ENCODE assay signal across 9 mouse cellular contexts in genomic region chr6:87582456-87582855, GRCm38 (mm10). TPM values are rescaled to one million over a fixed set of nuclear protein-coding genes. Genes with fewer than 3 reads are reported as not detected.
DNase-seq lines count a peak whose midpoint lies in the region; ATAC-seq and TF ChIP-seq lines count a peak whose summit lies in the region.
"Had no signal": no experiment of that assay in that cellular context is flagged by ENCODE, and none has a peak within 500 bp of the region (broad histone marks: within the 10 kb centered on the region; RNA-seq: fewer than 3 reads in every experiment).

No protein-coding gene starts in this region.

- WGBS in lung, postnatal 0 days, result 16% methylated on average over 6 of the region's 6 CpGs
- WGBS in midbrain, embryonic 16.5 days, result 82% methylated on average over 6 of the region's 6 CpGs

- peaks cover 84% of the 10 kb centered on the region for H3K4me1 ChIP-seq in erythroblast, embryonic 14.5 days (ENCODE audit: control insufficient read depth)
- no peaks in the 10 kb centered on the region for H3K4me1 ChIP-seq in lung, postnatal 0 days (ENCODE audit: insufficient read depth, low read depth, low read length)
- no peaks in the 10 kb centered on the region for H3K4me1 ChIP-seq in midbrain, embryonic 16.5 days (ENCODE audit: control insufficient read depth, insufficient read depth, low read length)
- H3K4me1 ChIP-seq: embryonic facial prominence, embryonic 12.5 days had no signal

- ATAC-seq in lung, postnatal 0 days, result peak; percentile 98
- ATAC-seq in midbrain, embryonic 16.5 days, result no peak

- H3K4me2 ChIP-seq in lung, postnatal 0 days (replicated peaks; ENCODE audit: low read depth, low read length), result no peak overlapping the region
- H3K4me2 ChIP-seq in midbrain, embryonic 16.5 days (ENCODE audit: low read length), result no peak overlapping the region
- H3K4me2 ChIP-seq: embryonic facial prominence, embryonic 12.5 days had no signal

- no peak for TF ChIP-seq CTCF in lung, postnatal 0 days (IDR thresholded peaks at IDR 0.05)

- H3K9me3 ChIP-seq in erythroblast, embryonic 14.5 days (ENCODE audit: control insufficient read depth, low read length), result no peaks in the 10 kb centered on the region
- no peaks in the 10 kb centered on the region for H3K9me3 ChIP-seq in lung, postnatal 0 days (ENCODE audit: low read length)
- no peaks in the 10 kb centered on the region for H3K9me3 ChIP-seq in midbrain, embryonic 16.5 days (replicated peaks; ENCODE audit: control insufficient read depth, low read length, poor library complexity, severe bottlenecking)
- H3K9me3 ChIP-seq: embryonic facial prominence, embryonic 12.5 days had no signal

- H3K36me3 ChIP-seq in erythroblast, embryonic 14.5 days (ENCODE audit: control insufficient read depth), result peaks cover 78% of the 10 kb centered on the region
- no peaks in the 10 kb centered on the region for H3K36me3 ChIP-seq in lung, postnatal 0 days (ENCODE audit: insufficient read depth, low read length)
- no peaks in the 10 kb centered on the region for H3K36me3 ChIP-seq in midbrain, embryonic 16.5 days (ENCODE audit: control insufficient read depth, insufficient read depth, low read length)
- H3K36me3 ChIP-seq: embryonic facial prominence, embryonic 12.5 days had no signal

- H3K9ac ChIP-seq in lung, postnatal 0 days (replicated peaks; ENCODE audit: low read depth), result no peak overlapping the region
- no peak overlapping the region for H3K9ac ChIP-seq in midbrain, embryonic 16.5 days (ENCODE audit: low read depth, low read length)
- H3K9ac ChIP-seq: embryonic facial prominence, embryonic 12.5 days had no signal

- H3K27ac ChIP-seq in lung, postnatal 0 days (ENCODE audit: low read length), result peak overlapping the region; percentile 64; the same call in 1 of the 2 replicates
- H3K27ac ChIP-seq in midbrain, embryonic 16.5 days (ENCODE audit: low read length), result no peak overlapping the region
- H3K27ac ChIP-seq: embryonic facial prominence, embryonic 12.5 days had no signal

- intact Hi-C loops in left cerebral cortex, postnatal 4 days (cut with DNase I), result no loop called here

- H3K4me3 ChIP-seq in erythroblast, embryonic 14.5 days (replicated peaks), result peak overlapping the region; percentile 54
- H3K4me3 ChIP-seq in lung, postnatal 0 days (ENCODE audit: low read depth, low read length), result no peak overlapping the region
- H3K4me3 ChIP-seq in midbrain, embryonic 16.5 days (ENCODE audit: low read depth, low read length), result no peak overlapping the region
- H3K4me3 ChIP-seq: embryonic facial prominence, embryonic 12.5 days had no signal

- TF ChIP-seq EP300 in lung, postnatal 0 days (IDR thresholded peaks at IDR 0.05), result peak; percentile 79

- peak; percentile 19 for DNase-seq in adrenal gland, postnatal 10 days
- DNase-seq in adrenal gland, adult 8-10 months, result no peak
- DNase-seq in heart, postnatal 4 days, result peak; percentile 71
- DNase-seq in lung, postnatal 0 days (ENCODE audit: low spot score), result peak; percentile 94
- DNase-seq in left cerebral cortex, postnatal 4 days, result no peak
- no peak for DNase-seq in right cerebral cortex, postnatal 25 days

- peaks cover 5% of the 10 kb centered on the region for H3K27me3 ChIP-seq in erythroblast, embryonic 14.5 days (ENCODE audit: control insufficient read depth)
- no peaks in the 10 kb centered on the region for H3K27me3 ChIP-seq in lung, postnatal 0 days (replicated peaks; ENCODE audit: insufficient read depth, low read length)
- H3K27me3 ChIP-seq in midbrain, embryonic 16.5 days (ENCODE audit: control insufficient read depth, insufficient read depth, low read depth, low read length), result no peaks in the 10 kb centered on the region
- H3K27me3 ChIP-seq: embryonic facial prominence, embryonic 12.5 days had no signal

RNA-seq across cellular contexts. Expression of gene Prokr1, which starts 8.1 kb away (rescaled TPM):
- 1 to 10 TPM in 1 of 2 experiments, under 1 TPM in 1; 0.57 to 1.3 TPM for total RNA-seq in adrenal gland, postnatal 10 days (2021)
- under 1 TPM; 0.10 to 0.89 (median 0.36) TPM for total RNA-seq in adrenal gland, adult 8-10 months (2022)
- 0.37 and 0.68 TPM in 2 replicates for polyA plus RNA-seq in erythroblast, embryonic 14.5 days (2012)
- total RNA-seq in heart, postnatal 4 days (2021), result 1 to 10 TPM in 1 of 2 experiments, under 1 TPM in 1; 0.88 to 1.1 TPM
- 0.41 and 0.52 TPM in 2 replicates for polyA plus RNA-seq in lung, postnatal 0 days (2015; fragmentation: Nextera tagmentation; extraction: Ambion mirVana)
- 1 to 10 TPM in 1 of 2 experiments, under 1 TPM in 1; 0.94 to 1.0 TPM for total RNA-seq in left cerebral cortex, postnatal 4 days (2021)
- 1.6 and 2.8 TPM in 2 replicates for polyA plus RNA-seq in midbrain, embryonic 16.5 days (2015; fragmentation: Nextera tagmentation; extraction: Ambion mirVana)

RNA-seq across cellular contexts. Expression of gene Arhgap25, which starts 49.4 kb away (rescaled TPM):
- 1 to 10 TPM; 7.5 to 8.3 TPM for total RNA-seq in adrenal gland, postnatal 10 days (2021)
- 1 to 10 TPM; 2.6 to 7.4 (median 5.1) TPM for total RNA-seq in adrenal gland, adult 8-10 months (2022)
- not detected in 2 replicates for polyA plus RNA-seq in erythroblast, embryonic 14.5 days (2012)
- 1 to 10 TPM; 5.2 to 6.1 TPM for total RNA-seq in heart, postnatal 4 days (2021)
- 9.9 and 10.2 TPM in 2 replicates for polyA plus RNA-seq in lung, postnatal 0 days (2015; fragmentation: Nextera tagmentation; extraction: Ambion mirVana)
- total RNA-seq in left cerebral cortex, postnatal 4 days (2021), result 1 to 10 TPM; 2.4 to 3.7 TPM
- polyA plus RNA-seq in midbrain, embryonic 16.5 days (2015; fragmentation: Nextera tagmentation; extraction: Ambion mirVana), result 0.99 and 1.9 TPM in 2 replicates

Comparison
In these comparisons a context has a peak if more than half of its experiments do, and no peak if none do; other contexts are left out.
1. DNase-seq: peak in adrenal gland, postnatal 10 days (single experiment), heart, postnatal 4 days (single experiment) and lung, postnatal 0 days (single experiment); none in adrenal gland, adult 8-10 months (single experiment), left cerebral cortex, postnatal 4 days (single experiment) and right cerebral cortex, postnatal 25 days (single experiment).